Mouse (Mus musculus) ES-Bruce4 (cell line): ENCODE measurements at regions not wholly inside any gene's neighbourhood (a gene's known extent, or its start where the extent isn't known, plus 50 kb on each side); places are given as distances from the start of the nearest gene placed in this dataset.

Experiments used
- CTCF ChIP-seq: IDR thresholded peaks from one replicate; pipeline ENCODE4 v1.8.1; 2011; ENCODE audit warnings: low read depth, low read length
- EP300 ChIP-seq: IDR thresholded peaks from 2 replicates; pipeline ENCODE4 v1.6.1; 2011; ENCODE audit warnings: low read depth, low read length; ENCODE audit not compliant: insufficient read depth
- POLR2A ChIP-seq: IDR thresholded peaks from one replicate; pipeline ENCODE4 v1.8.1; 2011; ENCODE audit warnings: low read length; ENCODE audit not compliant: insufficient read depth

GRCm38 (mm10) chr6:112052193-112052592 is 221.4 kb upstream of the Lmcd1 start:
- TF ChIP-seq POLR2A (no peak), CTCF (no peak), EP300 (no peak)
